Mouse (Mus musculus): ENCODE measurements around the gene Kcnk18.

DNA sequence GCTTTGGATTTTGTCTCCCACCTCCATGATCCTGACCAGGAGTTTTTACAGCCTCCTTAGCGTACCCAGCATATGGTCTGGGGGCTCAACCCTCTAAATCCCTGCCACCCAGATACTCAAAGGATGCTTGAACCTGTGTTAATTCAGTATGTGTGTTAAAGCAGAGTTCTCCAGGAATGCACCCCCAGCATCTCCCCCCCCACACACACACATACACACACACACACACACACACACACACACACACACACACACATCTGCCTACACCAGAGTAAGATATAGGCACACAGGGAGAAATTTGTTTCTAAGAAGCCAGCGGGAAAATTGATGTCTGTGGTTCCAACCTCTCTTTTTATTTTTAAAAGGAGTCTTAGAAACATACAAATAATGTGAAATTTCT lies 26.5 kb upstream of the Kcnk18 start:
- TF ChIP-seq CTCF (conservative IDR thresholded peaks at IDR 0.05; ENCODE audit: low read length) = no peak
- TF ChIP-seq NANOG (IDR thresholded peaks at IDR 0.05; ENCODE audit: borderline replicate concordance, low read length) = no peak
- no peak for TF ChIP-seq POU5F1 (IDR thresholded peaks at IDR 0.05; ENCODE audit: borderline replicate concordance, low read length)

All from E14TG2a.4 (cell line).